Mouse (Mus musculus) liver, adult 2 months (tissue): ENCODE results near the gene 4931409K22Rik.

ENCODE experiments used
- CTCF ChIP-seq: fragments of 200-500 bp; IDR thresholded peaks from 2 replicates; pipeline ENCODE4 v1.5.1; 2011; ENCODE audit warnings: low read depth, low read length, control low read depth
- POLR2A ChIP-seq: fragments of 200-500 bp; IDR thresholded peaks from 2 replicates; pipeline ENCODE4 v1.6.1; 2011; ENCODE audit warnings: low read length, control low read depth; ENCODE audit not compliant: insufficient read depth; ENCODE audit errors: extremely low read depth

DNA sequence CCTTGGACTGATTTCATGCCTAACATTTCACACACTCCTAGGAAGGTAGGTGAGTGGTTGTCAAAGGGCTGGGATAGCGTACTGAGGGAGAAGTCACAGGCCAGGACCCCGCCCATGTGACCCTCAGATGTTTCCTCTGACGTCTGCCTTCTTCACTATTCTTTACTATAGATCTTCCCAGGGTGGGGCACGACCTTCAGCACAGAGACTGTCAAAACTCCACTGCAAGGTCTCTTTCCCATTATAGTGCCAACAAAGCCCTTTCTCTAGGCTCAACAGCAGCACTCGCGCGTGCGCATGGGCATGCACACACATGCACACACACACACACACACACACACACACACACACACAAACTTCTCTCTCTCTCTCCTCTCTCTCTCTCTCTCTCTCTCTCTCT lies 32.8 kb downstream of the 4931409K22Rik start:
- TF ChIP-seq POLR2A = no peak
- no peak for TF ChIP-seq CTCF
